Mouse (Mus musculus): ENCODE data around the gene Spns1. TPM values are rescaled to one million over a fixed set of nuclear protein-coding genes. Genes with fewer than 3 reads are reported as not detected.
A peak's percentile ranks its signal among the peaks of the same experiment; 100 is the strongest.

The Spns1 gene
- polyA plus RNA-seq, 1 experiment from 2014 or later = 24.4 TPM

- peak overlapping the region; percentile 97 for H3K4me2 ChIP-seq (replicated peaks; ENCODE audit: low read depth)
- H3K9me3 ChIP-seq (ENCODE audit: control insufficient read depth, low read length) = no peaks in the 10 kb centered on the region
- peak overlapping the region; percentile 63 for H3K27ac ChIP-seq (replicated peaks)
- H3K4me1 ChIP-seq (replicated peaks; ENCODE audit: control insufficient read depth, insufficient read depth) = 0 out of 2 replicates have a peak, but pooled peaks cover 4% of the 10 kb centered on the region
- no peaks in the 10 kb centered on the region for H3K27me3 ChIP-seq (ENCODE audit: control insufficient read depth, insufficient read depth, low read length)
- TF ChIP-seq EP300 (optimal IDR thresholded peaks at IDR 0.05) = no peak
- no peak for TF ChIP-seq CTCF (IDR thresholded peaks at IDR 0.05; ENCODE audit: low read depth)
- ATAC-seq (ENCODE audit: low FRiP score, low TSS enrichment) (peak; percentile 3; the same call in 1 of the 2 replicates), DNase-seq (ENCODE audit: low spot score) (no peak)
- H3K4me3 ChIP-seq (ENCODE audit: low read depth, low read length) = peak overlapping the region; percentile 83
- 2% methylated on average over 27 of the region's 27 CpGs for WGBS
- peaks cover 11% of the 10 kb centered on the region for H3K36me3 ChIP-seq (ENCODE audit: control insufficient read depth, insufficient read depth, low read length)
- H3K9ac ChIP-seq (ENCODE audit: low read length) = peak overlapping the region; percentile 92
Measured at GRCm38 (mm10) chr7:126376903-126377277, 360 bp downstream of the Spns1 start.

DNA sequence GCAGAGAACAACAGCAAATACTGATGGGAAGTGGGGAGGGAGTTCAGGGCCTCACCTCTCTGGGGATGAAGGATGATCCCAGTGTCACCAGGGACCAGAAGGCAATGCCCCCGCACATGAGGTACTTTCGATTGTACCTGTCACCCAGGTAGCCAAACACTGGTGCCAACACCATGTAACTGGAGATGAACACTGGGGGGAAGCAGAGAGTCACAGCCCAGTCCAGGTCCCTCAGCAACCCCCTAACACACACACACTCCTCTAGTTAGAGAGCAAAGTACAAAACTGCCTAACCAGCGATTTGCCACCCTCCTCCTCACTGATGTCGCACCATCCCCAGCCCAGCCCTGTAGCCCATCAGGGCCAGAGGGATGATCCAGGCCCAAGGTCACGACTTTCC lies 2.2 kb downstream of the Spns1 start:
- Histone ChIP-seq H3K36me3 (ENCODE audit: control insufficient read depth, insufficient read depth, low read length) (peaks cover 15% of the 10 kb centered on the region), H3K9ac (ENCODE audit: low read length) (no peak overlapping the region), H3K9me3 (ENCODE audit: control insufficient read depth, low read length) (no peaks in the 10 kb centered on the region), H3K27ac (replicated peaks) (no peak overlapping the region), H3K4me3 (ENCODE audit: low read depth, low read length) (no peak overlapping the region), H3K27me3 (ENCODE audit: control insufficient read depth, insufficient read depth, low read length) (no peaks in the 10 kb centered on the region), H3K4me2 (replicated peaks; ENCODE audit: low read depth) (no peak overlapping the region), H3K4me1 (replicated peaks; ENCODE audit: control insufficient read depth, insufficient read depth) (0 out of 2 replicates have a peak, but pooled peaks cover 4% of the 10 kb centered on the region)
- 66% methylated on average over 5 of the region's 5 CpGs for WGBS
- no peak for ATAC-seq (ENCODE audit: low FRiP score, low TSS enrichment)
- DNase-seq (ENCODE audit: low spot score) = no peak
- TF ChIP-seq EP300 (optimal IDR thresholded peaks at IDR 0.05) = no peak
- TF ChIP-seq CTCF (IDR thresholded peaks at IDR 0.05; ENCODE audit: low read depth) = peak; percentile 35

- DNase-seq (ENCODE audit: low spot score) = no peak
Measured at GRCm38 (mm10) chr7:126374526-126374925, 2.7 kb downstream of the Spns1 start.

GRCm38 (mm10) chr7:126373007-126373406 lies 4.2 kb downstream of the Spns1 start:
- WGBS = 86% methylated on average over 9 of the region's 9 CpGs
- Histone ChIP-seq H3K4me3 (ENCODE audit: low read depth, low read length) (no peak overlapping the region), H3K27ac (replicated peaks) (no peak overlapping the region), H3K4me1 (replicated peaks; ENCODE audit: control insufficient read depth, insufficient read depth) (0 out of 2 replicates have a peak, but pooled peaks cover 4% of the 10 kb centered on the region), H3K4me2 (replicated peaks; ENCODE audit: low read depth) (no peak overlapping the region), H3K9ac (ENCODE audit: low read length) (no peak overlapping the region), H3K36me3 (ENCODE audit: control insufficient read depth, insufficient read depth, low read length) (peaks cover 15% of the 10 kb centered on the region), H3K9me3 (ENCODE audit: control insufficient read depth, low read length) (no peaks in the 10 kb centered on the region), H3K27me3 (ENCODE audit: control insufficient read depth, insufficient read depth, low read length) (no peaks in the 10 kb centered on the region)
- TF ChIP-seq CTCF (IDR thresholded peaks at IDR 0.05; ENCODE audit: low read depth) (no peak), EP300 (optimal IDR thresholded peaks at IDR 0.05) (no peak)
- ATAC-seq (ENCODE audit: low FRiP score, low TSS enrichment) (no peak), DNase-seq (ENCODE audit: low spot score) (no peak)

More at GRCm38 (mm10) chr7:126374526-126374925, 2.7 kb downstream of the Spns1 start:
- no peak for ATAC-seq (ENCODE audit: low FRiP score, low TSS enrichment)
- Histone ChIP-seq H3K27ac (replicated peaks) (no peak overlapping the region), H3K4me1 (replicated peaks; ENCODE audit: control insufficient read depth, insufficient read depth) (0 out of 2 replicates have a peak, but pooled peaks cover 4% of the 10 kb centered on the region), H3K36me3 (ENCODE audit: control insufficient read depth, insufficient read depth, low read length) (peaks cover 15% of the 10 kb centered on the region), H3K9ac (ENCODE audit: low read length) (no peak overlapping the region), H3K27me3 (ENCODE audit: control insufficient read depth, insufficient read depth, low read length) (no peaks in the 10 kb centered on the region), H3K4me2 (replicated peaks; ENCODE audit: low read depth) (no peak overlapping the region), H3K4me3 (ENCODE audit: low read depth, low read length) (no peak overlapping the region), H3K9me3 (ENCODE audit: control insufficient read depth, low read length) (no peaks in the 10 kb centered on the region)
- TF ChIP-seq EP300 (optimal IDR thresholded peaks at IDR 0.05) (no peak), CTCF (IDR thresholded peaks at IDR 0.05; ENCODE audit: low read depth) (no peak)
- WGBS = 91% methylated on average over 6 of the region's 6 CpGs

GRCm38 (mm10) chr7:126369393-126369792 lies 7.9 kb downstream of the Spns1 start, which contains the start of gene Lat:
Gene Lat, minus strand, starts transcription at chr7:126369570.
- no peak within 1 kb of the TSS for H3K9ac ChIP-seq (ENCODE audit: low read length)
- H3K4me2 ChIP-seq (replicated peaks; ENCODE audit: low read depth) = no peak within 1 kb of the TSS
- ATAC-seq (ENCODE audit: low FRiP score, low TSS enrichment) = no peak
- peaks cover 15% of the 10 kb centered on the region for H3K36me3 ChIP-seq (ENCODE audit: control insufficient read depth, insufficient read depth, low read length)
- DNase-seq (ENCODE audit: low spot score) = no peak
- TF ChIP-seq EP300 (optimal IDR thresholded peaks at IDR 0.05) (no peak), CTCF (IDR thresholded peaks at IDR 0.05; ENCODE audit: low read depth) (no peak)
- H3K9me3 ChIP-seq (ENCODE audit: control insufficient read depth, low read length) = no peaks in the 10 kb centered on the region
- H3K27me3 ChIP-seq (ENCODE audit: control insufficient read depth, insufficient read depth, low read length) = no peaks in the 10 kb centered on the region
- 63% methylated on average over 13 of the region's 13 CpGs for WGBS
- no peaks in the 10 kb centered on the region for H3K4me1 ChIP-seq (replicated peaks; ENCODE audit: control insufficient read depth, insufficient read depth)
- no peak within 1 kb of the TSS for H3K4me3 ChIP-seq (ENCODE audit: low read depth, low read length)
- H3K27ac ChIP-seq (replicated peaks) = no peak within 1 kb of the TSS

DNA sequence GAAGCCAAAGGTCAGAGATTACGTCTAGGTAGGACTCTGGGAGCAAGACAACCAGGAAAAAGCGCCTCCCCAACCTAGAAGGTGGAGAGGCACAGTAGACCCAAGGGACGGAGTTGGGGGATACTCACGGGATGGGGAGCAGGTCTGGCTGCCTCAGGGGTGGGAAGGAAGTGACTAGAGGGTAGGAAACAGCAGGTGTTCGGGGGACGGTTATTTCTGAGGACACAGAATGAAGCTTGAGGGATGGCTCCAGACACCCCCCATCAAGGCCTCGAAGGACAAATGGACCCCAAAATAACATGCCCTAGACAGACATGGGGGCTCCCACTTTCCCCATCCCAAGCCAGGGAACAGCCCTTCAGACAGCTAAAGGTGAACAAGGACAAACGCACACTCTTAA lies 8.9 kb downstream of the Spns1 start:
- Histone ChIP-seq H3K9ac (ENCODE audit: low read length) (no peak overlapping the region), H3K36me3 (ENCODE audit: control insufficient read depth, insufficient read depth, low read length) (peaks cover 15% of the 10 kb centered on the region)
- 87% methylated on average over 8 of the region's 8 CpGs for WGBS

More for the DNA sequence above, 8.9 kb downstream of the Spns1 start:
- no peak overlapping the region for H3K27ac ChIP-seq (replicated peaks)
- no peaks in the 10 kb centered on the region for H3K27me3 ChIP-seq (ENCODE audit: control insufficient read depth, insufficient read depth, low read length)
- TF ChIP-seq CTCF (IDR thresholded peaks at IDR 0.05; ENCODE audit: low read depth) = no peak
- no peak for TF ChIP-seq EP300 (optimal IDR thresholded peaks at IDR 0.05)
- ATAC-seq (ENCODE audit: low FRiP score, low TSS enrichment) (no peak), DNase-seq (ENCODE audit: low spot score) (no peak)
- no peak overlapping the region for H3K4me2 ChIP-seq (replicated peaks; ENCODE audit: low read depth)
- no peaks in the 10 kb centered on the region for H3K4me1 ChIP-seq (replicated peaks; ENCODE audit: control insufficient read depth, insufficient read depth)
- H3K9me3 ChIP-seq (ENCODE audit: control insufficient read depth, low read length) = no peaks in the 10 kb centered on the region
- H3K4me3 ChIP-seq (ENCODE audit: low read depth, low read length) = no peak overlapping the region

Data from stomach, postnatal 0 days (tissue).